Mouse (Mus musculus): Measurements from ENCODE around the gene Kcnh1. TPM values are rescaled to one million over a fixed set of nuclear protein-coding genes. Genes with fewer than 3 reads are reported as not detected.

Kcnh1 gene
- 1.2 and 1.9 TPM in 2 replicates for polyA plus RNA-seq (2012; rRNA removed)

GRCm38 (mm10) chr1:192190508-192191321 lies at the start of gene Kcnh1:
Gene Kcnh1 (plus strand): TSS chr1:192190774.
- peak; percentile 87 for DNase-seq (ENCODE audit: low spot score)

DNA sequence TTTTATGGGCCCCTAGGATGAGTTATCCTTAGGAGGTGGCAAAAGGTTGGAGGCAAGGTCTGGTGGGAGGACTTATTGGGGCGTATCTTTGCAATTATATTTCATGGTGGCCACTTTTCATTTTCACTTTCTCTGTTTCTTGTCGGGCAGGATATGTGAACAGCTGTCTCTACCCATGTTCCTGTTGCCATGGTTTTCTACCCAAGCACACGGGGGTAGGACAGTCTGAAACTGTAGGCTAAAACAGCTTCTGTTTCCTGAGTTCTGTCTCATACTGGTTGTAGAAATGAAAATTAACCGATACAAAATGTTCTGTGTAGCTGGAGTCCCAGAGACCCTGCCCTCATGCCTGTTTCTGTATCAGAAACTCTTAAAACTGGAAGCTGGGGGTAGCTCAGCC lies 39.4 kb upstream of the Kcnh1 start:
- no peak for DNase-seq (ENCODE audit: low spot score)

- no peak for DNase-seq (ENCODE audit: low spot score)
These were observed 19.1 kb upstream of the Kcnh1 start for GRCm38 (mm10) chr1:192171477-192171876.

- no peak for DNase-seq (ENCODE audit: low spot score)
These were observed 10.7 kb upstream of the Kcnh1 start for GRCm38 (mm10) chr1:192179877-192180276.

GRCm38 (mm10) chr1:192181696-192182257 lies 8.8 kb upstream of the Kcnh1 start:
- no peak for DNase-seq (ENCODE audit: low spot score)

DNA sequence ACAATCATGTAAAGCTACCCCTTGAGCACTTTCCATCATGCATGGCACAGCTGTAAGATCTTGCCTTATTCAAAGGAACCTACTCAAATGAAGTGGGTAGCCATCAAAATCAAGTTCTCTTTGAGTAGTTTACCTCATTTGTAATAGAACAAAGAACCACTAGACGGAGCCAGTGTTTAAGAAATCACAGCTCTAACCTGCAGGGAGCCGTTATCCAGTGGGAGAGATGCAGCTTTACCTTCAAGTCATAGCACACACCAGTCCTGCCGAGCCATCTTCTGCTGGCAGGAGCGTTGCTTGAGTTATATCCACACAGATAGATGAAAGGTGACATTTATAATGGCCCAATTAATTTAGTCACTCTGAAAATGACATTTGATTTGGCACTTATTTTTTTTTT lies 1.5 kb upstream of the Kcnh1 start:
- DNase-seq (ENCODE audit: low spot score): no peak

- DNase-seq (ENCODE audit: low spot score): no peak
These were observed 803 bp upstream of the Kcnh1 start for GRCm38 (mm10) chr1:192189771-192190170.

DNA sequence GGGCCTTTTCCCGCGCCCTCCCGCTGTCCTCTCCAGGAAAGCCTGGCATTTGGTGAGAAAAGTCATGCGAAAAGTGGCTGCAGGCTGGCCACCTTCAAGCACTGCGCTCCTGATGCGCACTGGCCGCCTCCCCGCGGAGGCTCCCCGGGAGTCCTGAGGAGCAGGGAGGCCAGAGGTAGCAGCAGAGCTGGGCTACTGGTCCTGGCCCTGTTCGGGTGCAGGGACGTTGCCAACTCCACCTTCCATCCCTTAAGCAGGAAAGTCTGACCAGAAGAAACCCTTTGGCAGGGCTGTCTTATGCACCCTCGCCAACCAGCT lies 707 bp downstream of the Kcnh1 start:
- DNase-seq (ENCODE audit: low spot score): no peak

- DNase-seq (ENCODE audit: low spot score): no peak
These were observed 1.3 kb downstream of the Kcnh1 start for GRCm38 (mm10) chr1:192191859-192192258.

DNA sequence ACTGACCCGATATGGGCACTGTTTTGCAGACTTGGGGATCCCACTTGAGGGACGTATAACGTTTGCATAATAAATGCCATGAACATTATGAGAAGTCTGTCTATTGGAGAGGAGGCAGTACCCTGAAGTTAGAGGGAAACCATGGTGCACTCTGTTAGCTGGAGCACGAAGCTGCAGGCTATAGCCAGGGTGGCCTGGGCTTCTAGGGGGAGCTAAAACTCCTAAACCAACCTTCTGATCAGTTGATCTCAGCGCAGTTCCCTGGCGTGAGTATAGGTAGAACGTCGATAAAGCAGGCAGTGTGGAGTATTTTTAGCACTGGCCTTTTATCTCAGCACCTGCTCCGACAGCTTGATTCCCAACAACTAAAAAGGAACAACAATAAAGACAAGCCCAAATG lies 2.1 kb downstream of the Kcnh1 start:
- no peak for DNase-seq (ENCODE audit: low spot score)

- no peak for DNase-seq (ENCODE audit: low spot score)
These were observed 3.1 kb downstream of the Kcnh1 start for GRCm38 (mm10) chr1:192193656-192194055.

DNA sequence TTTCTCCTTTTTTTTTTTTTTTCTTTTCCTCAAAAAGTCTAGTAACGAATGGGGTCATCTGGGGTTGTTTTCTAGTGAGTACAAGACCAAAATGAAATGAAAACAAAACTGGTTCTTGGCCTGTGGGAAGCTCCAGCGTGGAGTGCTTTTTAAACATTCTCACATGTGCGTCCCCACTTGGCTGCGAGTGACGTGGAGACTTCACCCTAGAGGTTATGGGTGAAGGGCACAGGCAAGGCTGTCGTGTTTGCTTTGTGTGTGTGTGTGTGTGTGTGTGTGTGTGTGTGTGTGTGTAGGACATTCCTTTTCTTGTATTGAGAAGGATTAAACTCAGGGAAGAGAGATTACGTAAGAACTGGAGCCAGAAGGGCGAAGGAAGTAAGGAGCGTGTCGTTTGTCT lies 6.9 kb downstream of the Kcnh1 start:
- no peak for DNase-seq (ENCODE audit: low spot score)

DNA sequence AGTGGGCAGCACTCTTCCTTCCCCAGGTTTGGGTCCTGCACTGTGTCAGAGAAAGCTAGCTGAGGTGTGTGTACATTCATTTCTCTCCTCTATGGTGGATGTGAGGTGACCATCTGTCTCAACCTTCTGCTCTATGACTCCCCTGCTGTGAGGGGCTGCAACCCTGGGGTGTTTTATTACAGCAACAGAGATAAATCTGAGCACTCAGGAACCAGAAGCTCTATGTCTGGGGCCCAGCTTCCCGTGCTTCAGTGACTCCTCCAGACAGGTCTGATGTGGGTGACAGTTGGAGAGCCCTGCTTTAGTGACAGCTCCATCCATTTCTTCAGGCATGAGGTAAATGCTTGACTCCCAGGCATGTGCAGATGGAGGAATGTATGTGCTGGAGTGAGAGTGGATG lies 12.4 kb downstream of the Kcnh1 start:
- DNase-seq (ENCODE audit: low spot score): no peak

DNA sequence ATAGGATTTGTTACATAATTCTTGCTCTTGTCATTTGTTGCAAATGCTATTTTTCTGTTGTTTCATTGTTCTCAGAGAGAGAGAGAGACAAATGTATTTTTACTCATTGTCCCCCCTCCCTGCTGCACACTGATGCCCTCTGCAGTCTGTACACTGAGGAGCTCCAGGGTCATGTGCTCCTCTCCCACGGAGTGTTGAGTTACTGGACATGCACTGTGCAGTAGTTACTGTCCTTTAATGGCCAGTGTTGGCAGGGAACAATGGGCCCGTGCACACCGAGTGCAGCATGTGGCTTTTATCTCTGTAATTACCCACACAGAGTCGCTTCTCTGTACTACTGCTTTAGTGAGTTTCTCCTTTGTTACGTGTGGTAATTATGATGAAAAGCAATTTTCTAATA lies 17.4 kb downstream of the Kcnh1 start:
- no peak for DNase-seq (ENCODE audit: low spot score)

DNA sequence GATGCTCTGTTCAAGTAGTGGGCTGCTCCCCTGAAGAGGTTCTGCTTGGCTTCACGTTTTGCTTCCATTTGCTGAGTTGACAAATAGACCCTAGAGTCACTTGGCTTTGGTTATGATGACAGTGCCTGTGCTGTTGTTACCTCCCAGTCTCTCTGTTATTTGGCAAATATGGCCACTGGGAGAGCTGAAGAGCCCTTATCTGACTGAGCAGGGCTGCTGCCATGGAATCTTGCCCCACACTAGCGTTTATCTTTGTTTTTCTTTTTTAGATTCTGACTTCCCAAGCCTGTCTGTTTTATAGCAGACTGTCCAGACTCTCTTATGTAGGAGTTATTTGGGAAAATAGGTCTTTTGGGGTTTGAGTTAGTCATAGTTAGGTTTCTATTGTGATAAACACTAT lies 21.9 kb downstream of the Kcnh1 start:
- DNase-seq (ENCODE audit: low spot score): no peak

- DNase-seq (ENCODE audit: low spot score): no peak
These were observed 24.1 kb downstream of the Kcnh1 start for GRCm38 (mm10) chr1:192214666-192215065.

- DNase-seq (ENCODE audit: low spot score): no peak
These were observed 29.6 kb downstream of the Kcnh1 start for GRCm38 (mm10) chr1:192220156-192220555.

GRCm38 (mm10) chr1:192224161-192224560 lies 33.6 kb downstream of the Kcnh1 start:
- DNase-seq (ENCODE audit: low spot score): no peak

- DNase-seq (ENCODE audit: low spot score): no peak
These were observed 42.1 kb downstream of the Kcnh1 start for GRCm38 (mm10) chr1:192232696-192233095.

GRCm38 (mm10) chr1:192246836-192247235 lies 56.3 kb downstream of the Kcnh1 start:
- no peak for DNase-seq (ENCODE audit: low spot score)

DNA sequence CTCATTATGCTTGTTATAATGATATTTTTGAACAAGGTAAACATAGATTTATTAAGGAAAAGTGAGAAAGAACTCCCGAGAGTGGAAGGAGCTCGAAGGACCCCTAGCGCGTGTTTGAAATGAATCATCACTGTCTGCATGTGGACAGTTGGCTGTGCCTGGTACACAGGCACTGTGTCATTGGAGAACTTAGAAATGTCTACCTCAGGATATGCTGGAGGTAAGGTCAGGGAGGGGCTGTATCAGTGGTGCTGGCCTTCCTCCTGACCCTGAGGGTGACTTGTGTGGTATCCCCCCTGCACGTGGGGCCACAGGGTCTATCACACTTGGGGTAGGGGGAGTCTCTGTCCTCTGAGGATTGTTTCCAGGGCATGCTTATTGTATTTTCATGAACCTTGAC lies 68.6 kb downstream of the Kcnh1 start:
- no peak for DNase-seq (ENCODE audit: low spot score)

GRCm38 (mm10) chr1:192259616-192260015 lies 69.0 kb downstream of the Kcnh1 start:
- no peak for DNase-seq (ENCODE audit: low spot score)

- no peak for DNase-seq (ENCODE audit: low spot score)
These were observed 75.1 kb downstream of the Kcnh1 start for GRCm38 (mm10) chr1:192265704-192266103.

- no peak for DNase-seq (ENCODE audit: low spot score)
These were observed 76.4 kb downstream of the Kcnh1 start for GRCm38 (mm10) chr1:192266956-192267355.
